Comparison of ENCODE assay signal across 9 mouse cellular contexts in genomic region chr1:13789318-13790085, GRCm38 (mm10).
DNase-seq lines count a peak whose midpoint lies in the region; ATAC-seq and TF ChIP-seq lines count a peak whose summit lies in the region.
"Had no signal": no experiment of that assay in that cellular context is flagged by ENCODE, and none has a peak within 500 bp of the region (broad histone marks: within the 10 kb centered on the region; RNA-seq: fewer than 3 reads in every experiment).

No protein-coding gene starts in this region.

- no peak overlapping the region for H3K4me3 ChIP-seq in ES-Bruce4 (ENCODE audit: low read depth, low read length)
- no peak overlapping the region for H3K4me3 ChIP-seq in forebrain, embryonic 12.5 days (replicated peaks)
- H3K4me3 ChIP-seq in heart, postnatal 0 days (ENCODE audit: low read depth, low read length), result no peak overlapping the region
- H3K4me3 ChIP-seq in lung, embryonic 15.5 days, result no peak overlapping the region
- H3K4me3 ChIP-seq: liver, embryonic 13.5 days had no signal

- TF ChIP-seq POLR2A in ES-Bruce4 (IDR thresholded peaks at IDR 0.05; ENCODE audit: insufficient read depth, low read length), result no peak

- H3K27me3 ChIP-seq in ES-Bruce4 (ENCODE audit: control insufficient read depth, insufficient read depth, low read length, poor library complexity, severe bottlenecking), result no peaks in the 10 kb centered on the region
- H3K27me3 ChIP-seq in forebrain, embryonic 12.5 days, result no peaks in the 10 kb centered on the region
- H3K27me3 ChIP-seq in heart, postnatal 0 days (ENCODE audit: control insufficient read depth, insufficient read depth, low read length), result no peaks in the 10 kb centered on the region
- H3K27me3 ChIP-seq in lung, embryonic 15.5 days, result no peaks in the 10 kb centered on the region
- H3K27me3 ChIP-seq: liver, embryonic 13.5 days had no signal

- peak; percentile 90 for ATAC-seq in forebrain, embryonic 12.5 days (ENCODE audit: low FRiP score)
- ATAC-seq in heart, postnatal 0 days (ENCODE audit: insufficient read depth, low read depth), result no peak
- ATAC-seq in lung, embryonic 15.5 days (ENCODE audit: borderline replicate concordance, extremely low read depth, low FRiP score, low TSS enrichment), result peak; percentile 62; the same call in 1 of the 2 replicates

- no peak overlapping the region for H3K27ac ChIP-seq in ES-Bruce4 (ENCODE audit: insufficient read depth, low read length)
- no peak overlapping the region for H3K27ac ChIP-seq in forebrain, embryonic 12.5 days
- H3K27ac ChIP-seq in heart, postnatal 0 days (ENCODE audit: low read depth), result no peak overlapping the region
- no peak overlapping the region for H3K27ac ChIP-seq in lung, embryonic 15.5 days
- H3K27ac ChIP-seq: liver, embryonic 13.5 days had no signal

- H3K9ac ChIP-seq in ES-Bruce4 (ENCODE audit: low read depth, poor library complexity, severe bottlenecking), result no peak overlapping the region
- no peak overlapping the region for H3K9ac ChIP-seq in forebrain, embryonic 12.5 days
- H3K9ac ChIP-seq in heart, postnatal 0 days (replicated peaks; ENCODE audit: low read depth, low read length), result no peak overlapping the region
- H3K9ac ChIP-seq in lung, embryonic 15.5 days, result no peak overlapping the region
- H3K9ac ChIP-seq: liver, embryonic 13.5 days had no signal

- no peaks in the 10 kb centered on the region for H3K36me3 ChIP-seq in ES-Bruce4 (ENCODE audit: control insufficient read depth, insufficient read depth, low read length, poor library complexity, severe bottlenecking)
- H3K36me3 ChIP-seq in forebrain, embryonic 12.5 days (replicated peaks), result no peaks in the 10 kb centered on the region
- no peaks in the 10 kb centered on the region for H3K36me3 ChIP-seq in heart, postnatal 0 days (replicated peaks; ENCODE audit: control insufficient read depth, insufficient read depth, low read length)
- no peaks in the 10 kb centered on the region for H3K36me3 ChIP-seq in lung, embryonic 15.5 days
- H3K36me3 ChIP-seq: liver, embryonic 13.5 days had no signal

- 39% methylated on average over 13 of the region's 13 CpGs for WGBS in forebrain, embryonic 12.5 days
- WGBS in heart, postnatal 0 days, result 37% methylated on average over 13 of the region's 13 CpGs
- 44% methylated on average over 13 of the region's 13 CpGs for WGBS in large intestine, adult 2 months
- 38% methylated on average over 13 of the region's 13 CpGs for WGBS in lung, embryonic 15.5 days

- peak; percentile 58 for DNase-seq in c-Kit-positive CD71-negative TER-119-negative erythroid progenitor cells, embryonic 14.5 days (ENCODE audit: low read depth)
- peak; percentile 40 for DNase-seq in heart, postnatal 0 days (ENCODE audit: low spot score)
- peak; percentile 8 for DNase-seq in large intestine, adult 2 months (ENCODE audit: low read depth, low spot score)
- peak; percentile 58 for DNase-seq in ovary, adult 18-20 months (ENCODE audit: low spot score)
- peak; percentile 16 to 17 for DNase-seq in thymus, adult 18-20 months
- DNase-seq: liver, embryonic 13.5 days had no signal

- H3K4me1 ChIP-seq in ES-Bruce4 (ENCODE audit: control insufficient read depth, insufficient read depth, low read length), result no peaks in the 10 kb centered on the region
- peaks cover 2% of the 10 kb centered on the region; the same call in 1 of the 2 replicates for H3K4me1 ChIP-seq in forebrain, embryonic 12.5 days
- H3K4me1 ChIP-seq in heart, postnatal 0 days (ENCODE audit: control insufficient read depth, insufficient read depth), result no peaks in the 10 kb centered on the region
- no peaks in the 10 kb centered on the region for H3K4me1 ChIP-seq in lung, embryonic 15.5 days
- H3K4me1 ChIP-seq: liver, embryonic 13.5 days had no signal

- peak; percentile 85 for TF ChIP-seq CTCF in ES-Bruce4 (IDR thresholded peaks at IDR 0.05; ENCODE audit: low read depth, low read length)
- TF ChIP-seq CTCF in heart, postnatal 0 days (IDR thresholded peaks at IDR 0.05; ENCODE audit: low read depth), result peak; percentile 88

- no peak overlapping the region for H3K4me2 ChIP-seq in forebrain, embryonic 12.5 days
- H3K4me2 ChIP-seq in heart, postnatal 0 days (ENCODE audit: low read depth, low read length), result peak overlapping the region; percentile 39
- peak overlapping the region; percentile 31; the same call in 1 of the 2 replicates for H3K4me2 ChIP-seq in lung, embryonic 15.5 days
- H3K4me2 ChIP-seq: liver, embryonic 13.5 days had no signal

- TF ChIP-seq EP300 in ES-Bruce4 (IDR thresholded peaks at IDR 0.05; ENCODE audit: insufficient read depth, low read depth, low read length), result no peak
- no peak for TF ChIP-seq EP300 in heart, postnatal 0 days (IDR thresholded peaks at IDR 0.05; ENCODE audit: low read depth)

- H3K9me3 ChIP-seq in ES-Bruce4 (replicated peaks; ENCODE audit: control insufficient read depth, insufficient read depth, low read length, poor library complexity, severe bottlenecking), result no peaks in the 10 kb centered on the region; the same call in 1 of the 2 replicates
- 0 out of 2 replicates have a peak, but pooled peaks cover 7% of the 10 kb centered on the region for H3K9me3 ChIP-seq in forebrain, embryonic 12.5 days
- 0 out of 2 replicates have a peak, but pooled peaks cover 6% of the 10 kb centered on the region for H3K9me3 ChIP-seq in heart, postnatal 0 days (replicated peaks; ENCODE audit: control insufficient read depth, low read length)
- 0 out of 2 replicates have a peak, but pooled peaks cover 3% of the 10 kb centered on the region for H3K9me3 ChIP-seq in lung, embryonic 15.5 days
- H3K9me3 ChIP-seq: liver, embryonic 13.5 days had no signal

Comparison
In these comparisons a context has a peak if more than half of its experiments do, and no peak if none do; other contexts are left out.
1. DNase-seq: peak in every context shown above with its lines; median percentile 58 in c-Kit-positive CD71-negative TER-119-negative erythroid progenitor cells, embryonic 14.5 days; 58 in ovary, adult 18-20 months; 40 in heart, postnatal 0 days; 16 in thymus, adult 18-20 months; 8 in large intestine, adult 2 months.